Mouse (Mus musculus): Measurements from ENCODE around the gene Ly6g6f. TPM values are rescaled to one million over a fixed set of nuclear protein-coding genes. Genes with fewer than 3 reads are reported as not detected.
A peak's percentile ranks its signal among the peaks of the same experiment; 100 is the strongest.

Gene Ly6g6f
- 0.17 and 0.18 TPM in 2 replicates for polyA plus RNA-seq (2016; fragmentation: Nextera tagmentation; extraction: Ambion mirVana)

GRCm38 (mm10) chr17:35085208-35085865 is at the start of gene Ly6g6f:
Gene Ly6g6f (minus strand): TSS chr17:35085610.
- no peaks in the 10 kb centered on the region for H3K9me3 ChIP-seq
- no peak for ATAC-seq (ENCODE audit: low FRiP score)
- peaks cover 7% of the 10 kb centered on the region for H3K4me1 ChIP-seq
- no peaks in the 10 kb centered on the region for H3K36me3 ChIP-seq (replicated peaks)
- WGBS, result 87% methylated on average over 7 of the region's 7 CpGs
- H3K4me3 ChIP-seq (replicated peaks), result no peak within 1 kb of the TSS
- H3K27me3 ChIP-seq, result peaks cover 9% of the 10 kb centered on the region; the same call in 1 of the 2 replicates
- no peak within 1 kb of the TSS for H3K4me2 ChIP-seq
- H3K9ac ChIP-seq, result no peak within 1 kb of the TSS
- no peak within 1 kb of the TSS for H3K27ac ChIP-seq

- H3K4me3 ChIP-seq (replicated peaks), result peak within 1 kb of the TSS; percentile 81
- peak within 1 kb of the TSS; percentile 71 for H3K4me2 ChIP-seq
- peaks cover 26% of the 10 kb centered on the region for H3K4me1 ChIP-seq
- H3K36me3 ChIP-seq (replicated peaks), result peaks cover 24% of the 10 kb centered on the region
- peak within 1 kb of the TSS; percentile 78 for H3K9ac ChIP-seq
- peak within 1 kb of the TSS; percentile 95 for H3K27ac ChIP-seq
- no peaks in the 10 kb centered on the region for H3K27me3 ChIP-seq
- H3K9me3 ChIP-seq, result no peaks in the 10 kb centered on the region
- under 1% methylated on average over 64 of the region's 66 CpGs for WGBS
- ATAC-seq (ENCODE audit: low FRiP score), result peak; percentile 95
Measured at GRCm38 (mm10) chr17:35134801-35135590, 49.6 kb upstream of the Ly6g6f start, which contains the start of gene Bag6. Gene Bag6 (plus strand): TSS chr17:35135178.

GRCm38 (mm10) chr17:35133517-35133916 is 48.1 kb upstream of the Ly6g6f start:
- Histone ChIP-seq H3K27ac (no peak overlapping the region), H3K36me3 (replicated peaks) (peaks cover 9% of the 10 kb centered on the region), H3K4me3 (replicated peaks) (no peak overlapping the region), H3K4me1 (peaks cover 26% of the 10 kb centered on the region), H3K9me3 (no peaks in the 10 kb centered on the region), H3K9ac (no peak overlapping the region), H3K27me3 (no peaks in the 10 kb centered on the region), H3K4me2 (no peak overlapping the region)
- 96% methylated on average over 7 of the region's 7 CpGs for WGBS
- ATAC-seq (ENCODE audit: low FRiP score), result no peak

- H3K9ac ChIP-seq, result no peak overlapping the region
- ATAC-seq (ENCODE audit: low FRiP score), result no peak
Measured at GRCm38 (mm10) chr17:35132174-35132560, 46.8 kb upstream of the Ly6g6f start.

GRCm38 (mm10) chr17:35131500-35132173 is 46.2 kb upstream of the Ly6g6f start, which contains the start of gene Apom:
Gene Apom (minus strand): TSS chr17:35132050.
- no peak within 1 kb of the TSS for H3K4me3 ChIP-seq (replicated peaks)
- WGBS, result 86% methylated on average over 15 of the region's 15 CpGs
- H3K9ac ChIP-seq, result no peak within 1 kb of the TSS

More at GRCm38 (mm10) chr17:35132174-35132560, 46.8 kb upstream of the Ly6g6f start:
- H3K4me1 ChIP-seq, result peaks cover 20% of the 10 kb centered on the region
- H3K4me3 ChIP-seq (replicated peaks), result no peak overlapping the region
- H3K9me3 ChIP-seq, result no peaks in the 10 kb centered on the region
- H3K27me3 ChIP-seq, result no peaks in the 10 kb centered on the region
- WGBS, result 78% methylated on average over 3 of the region's 3 CpGs
- no peak overlapping the region for H3K4me2 ChIP-seq
- no peak overlapping the region for H3K27ac ChIP-seq
- peaks cover 5% of the 10 kb centered on the region; the same call in 1 of the 2 replicates for H3K36me3 ChIP-seq (replicated peaks)

GRCm38 (mm10) chr17:35131038-35131437 is 45.6 kb upstream of the Ly6g6f start:
- Histone ChIP-seq H3K9me3 (no peaks in the 10 kb centered on the region), H3K4me3 (replicated peaks) (no peak overlapping the region), H3K27me3 (no peaks in the 10 kb centered on the region), H3K4me2 (no peak overlapping the region), H3K36me3 (replicated peaks) (peaks cover 5% of the 10 kb centered on the region; the same call in 1 of the 2 replicates), H3K4me1 (peaks cover 18% of the 10 kb centered on the region), H3K27ac (no peak overlapping the region), H3K9ac (no peak overlapping the region)
- ATAC-seq (ENCODE audit: low FRiP score), result no peak
- WGBS, result 90% methylated on average over 8 of the region's 8 CpGs

More at GRCm38 (mm10) chr17:35131500-35132173, 46.2 kb upstream of the Ly6g6f start, which contains the start of gene Apom:
- ATAC-seq (ENCODE audit: low FRiP score), result no peak
- no peaks in the 10 kb centered on the region for H3K27me3 ChIP-seq
- H3K27ac ChIP-seq, result no peak within 1 kb of the TSS
- H3K4me2 ChIP-seq, result no peak within 1 kb of the TSS
- peaks cover 20% of the 10 kb centered on the region for H3K4me1 ChIP-seq
- H3K36me3 ChIP-seq (replicated peaks), result peaks cover 5% of the 10 kb centered on the region; the same call in 1 of the 2 replicates
- no peaks in the 10 kb centered on the region for H3K9me3 ChIP-seq

- no peak overlapping the region; the same call in 1 of the 2 replicates for H3K4me3 ChIP-seq (replicated peaks)
- 73% methylated on average over 11 of the region's 11 CpGs for WGBS
- no peak overlapping the region for H3K27ac ChIP-seq
- H3K9ac ChIP-seq, result no peak overlapping the region
- H3K9me3 ChIP-seq, result no peaks in the 10 kb centered on the region
- peaks cover 17% of the 10 kb centered on the region for H3K36me3 ChIP-seq (replicated peaks)
- H3K4me2 ChIP-seq, result no peak overlapping the region
- no peak for ATAC-seq (ENCODE audit: low FRiP score)
- H3K4me1 ChIP-seq, result peaks cover 24% of the 10 kb centered on the region
- H3K27me3 ChIP-seq, result no peaks in the 10 kb centered on the region
Measured at GRCm38 (mm10) chr17:35128996-35129395, 43.6 kb upstream of the Ly6g6f start.

GRCm38 (mm10) chr17:35127017-35127416 is 41.6 kb upstream of the Ly6g6f start:
- peaks cover 31% of the 10 kb centered on the region for H3K4me1 ChIP-seq
- no peaks in the 10 kb centered on the region for H3K27me3 ChIP-seq
- ATAC-seq (ENCODE audit: low FRiP score), result no peak
- peak overlapping the region; percentile 58 for H3K4me3 ChIP-seq (replicated peaks)
- H3K4me2 ChIP-seq, result peak overlapping the region; percentile 76
- no peak overlapping the region for H3K27ac ChIP-seq
- no peaks in the 10 kb centered on the region for H3K9me3 ChIP-seq
- peaks cover 23% of the 10 kb centered on the region for H3K36me3 ChIP-seq (replicated peaks)
- peak overlapping the region; percentile 77 for H3K9ac ChIP-seq
- WGBS, result 79% methylated on average over 13 of the region's 13 CpGs

- 0% methylated on average over 35 of the region's 36 CpGs for WGBS
- peak within 1 kb of the TSS; percentile 77 for H3K9ac ChIP-seq
- peak within 1 kb of the TSS; percentile 76 for H3K4me2 ChIP-seq
- peak within 1 kb of the TSS; percentile 68 for H3K27ac ChIP-seq
- ATAC-seq (ENCODE audit: low FRiP score), result peak; percentile 21; the same call in 1 of the 2 replicates
- peaks cover 31% of the 10 kb centered on the region for H3K4me1 ChIP-seq
- no peaks in the 10 kb centered on the region for H3K27me3 ChIP-seq
- no peaks in the 10 kb centered on the region for H3K9me3 ChIP-seq
- H3K4me3 ChIP-seq (replicated peaks), result peak within 1 kb of the TSS; percentile 58
- peaks cover 23% of the 10 kb centered on the region for H3K36me3 ChIP-seq (replicated peaks)
Measured at GRCm38 (mm10) chr17:35126206-35126611, 40.8 kb upstream of the Ly6g6f start, which contains the start of gene D17H6S53E. Gene D17H6S53E (plus strand): TSS chr17:35126373.

- Histone ChIP-seq H3K9me3 (no peaks in the 10 kb centered on the region), H3K4me3 (replicated peaks) (peak overlapping the region; percentile 58), H3K9ac (peak overlapping the region; percentile 77), H3K4me2 (peak overlapping the region; percentile 76), H3K27ac (no peak overlapping the region), H3K27me3 (no peaks in the 10 kb centered on the region), H3K4me1 (peaks cover 32% of the 10 kb centered on the region), H3K36me3 (replicated peaks) (peaks cover 18% of the 10 kb centered on the region)
- WGBS, result 39% methylated on average over 6 of the region's 6 CpGs
- no peak for ATAC-seq (ENCODE audit: low FRiP score)
Measured at GRCm38 (mm10) chr17:35125578-35125977, 40.2 kb upstream of the Ly6g6f start.

- WGBS, result 83% methylated on average over 1 of the region's 1 CpGs
- Histone ChIP-seq H3K4me1 (peaks cover 37% of the 10 kb centered on the region), H3K36me3 (replicated peaks) (peaks cover 18% of the 10 kb centered on the region), H3K27ac (no peak overlapping the region), H3K4me2 (0 out of 2 replicates have a peak overlapping the region, but pooled peaks have one; percentile 76), H3K9me3 (no peaks in the 10 kb centered on the region), H3K27me3 (no peaks in the 10 kb centered on the region), H3K9ac (no peak overlapping the region; the same call in 1 of the 2 replicates), H3K4me3 (replicated peaks) (no peak overlapping the region)
- ATAC-seq (ENCODE audit: low FRiP score), result no peak
Measured at GRCm38 (mm10) chr17:35125081-35125480, 39.7 kb upstream of the Ly6g6f start.

Data from forebrain, embryonic 12.5 days (tissue).